Comparison of ENCODE assay signal across 9 mouse cellular contexts in genomic region chr1:191084951-191085559, GRCm38 (mm10). TPM values are rescaled to one million over a fixed set of nuclear protein-coding genes. Genes with fewer than 3 reads are reported as not detected.
DNase-seq lines count a peak whose midpoint lies in the region; ATAC-seq lines count a peak whose summit lies in the region.
"Had no signal": no experiment of that assay in that cellular context is flagged by ENCODE, and none has a peak within 500 bp of the region (broad histone marks: within the 10 kb centered on the region; RNA-seq: fewer than 3 reads in every experiment).

No protein-coding gene starts in this region.

- peaks cover 22% of the 10 kb centered on the region; the same call in 1 of the 2 replicates for H3K36me3 ChIP-seq in midbrain, embryonic 11.5 days (ENCODE audit: control insufficient read depth, insufficient read depth, low read length)
- H3K36me3 ChIP-seq in midbrain, embryonic 16.5 days (ENCODE audit: control insufficient read depth, insufficient read depth, low read length): no peaks in the 10 kb centered on the region
- H3K36me3 ChIP-seq in megakaryocyte, embryonic 14.5 days (replicated peaks; ENCODE audit: low read length): peaks cover 53% of the 10 kb centered on the region

- H3K27me3 ChIP-seq in midbrain, embryonic 11.5 days (ENCODE audit: control insufficient read depth, insufficient read depth, low read length): no peaks in the 10 kb centered on the region
- no peaks in the 10 kb centered on the region for H3K27me3 ChIP-seq in midbrain, embryonic 16.5 days (ENCODE audit: control insufficient read depth, insufficient read depth, low read depth, low read length)
- H3K27me3 ChIP-seq in megakaryocyte, embryonic 14.5 days (replicated peaks): peaks cover 3% of the 10 kb centered on the region

- no peak for ATAC-seq in midbrain, embryonic 11.5 days (ENCODE audit: low FRiP score)
- ATAC-seq in midbrain, embryonic 16.5 days: no peak

- no peak overlapping the region for H3K4me3 ChIP-seq in midbrain, embryonic 11.5 days (ENCODE audit: low read depth, low read length)
- no peak overlapping the region for H3K4me3 ChIP-seq in midbrain, embryonic 16.5 days (ENCODE audit: low read depth, low read length)
- peak overlapping the region; percentile 60 for H3K4me3 ChIP-seq in megakaryocyte, embryonic 14.5 days (replicated peaks)

- no peak overlapping the region for H3K9ac ChIP-seq in midbrain, embryonic 11.5 days (ENCODE audit: low read length)
- no peak overlapping the region for H3K9ac ChIP-seq in midbrain, embryonic 16.5 days (ENCODE audit: low read depth, low read length)

- peak; percentile 45 for DNase-seq in gastrocnemius, adult 18-20 months (ENCODE audit: low spot score)
- no peak for DNase-seq in gastrocnemius, adult 8-10 months (ENCODE audit: low spot score in 2 of 2)
- peak; percentile 89 for DNase-seq in midbrain, embryonic 11.5 days (ENCODE audit: low spot score, missing footprints)
- peak; percentile 76 for DNase-seq in adrenal gland, postnatal 10 days
- peak; percentile 24 to 72 for DNase-seq in kidney, adult 8-10 months
- peak; percentile 39 to 49 for DNase-seq in thymus, postnatal 36 days

- H3K27ac ChIP-seq in midbrain, embryonic 11.5 days (ENCODE audit: low read depth, low read length): no peak overlapping the region
- no peak overlapping the region for H3K27ac ChIP-seq in midbrain, embryonic 16.5 days (ENCODE audit: low read length)

- 72% methylated on average over 5 of the region's 5 CpGs for WGBS in midbrain, embryonic 11.5 days
- 70% methylated on average over 5 of the region's 5 CpGs for WGBS in midbrain, embryonic 16.5 days

- H3K4me2 ChIP-seq in midbrain, embryonic 11.5 days: no peak overlapping the region
- no peak overlapping the region for H3K4me2 ChIP-seq in midbrain, embryonic 16.5 days (ENCODE audit: low read length)

- no peaks in the 10 kb centered on the region for H3K9me3 ChIP-seq in midbrain, embryonic 11.5 days (ENCODE audit: control insufficient read depth, low read length)
- no peaks in the 10 kb centered on the region for H3K9me3 ChIP-seq in midbrain, embryonic 16.5 days (replicated peaks; ENCODE audit: control insufficient read depth, low read length, poor library complexity, severe bottlenecking)
- H3K9me3 ChIP-seq in megakaryocyte, embryonic 14.5 days: no peaks in the 10 kb centered on the region

- H3K4me1 ChIP-seq in midbrain, embryonic 11.5 days (ENCODE audit: control insufficient read depth, insufficient read depth, low read length): no peaks in the 10 kb centered on the region
- H3K4me1 ChIP-seq in midbrain, embryonic 16.5 days (ENCODE audit: control insufficient read depth, insufficient read depth, low read length): no peaks in the 10 kb centered on the region
- H3K4me1 ChIP-seq in megakaryocyte, embryonic 14.5 days: peaks cover 39% of the 10 kb centered on the region

RNA-seq across cellular contexts. Expression of gene Batf3, which starts 12.6 kb away (rescaled TPM):
- total RNA-seq in gastrocnemius, adult 18-20 months (2021): not detected
- not detected for total RNA-seq in gastrocnemius, adult 8-10 months (2022)
- 2.9 and 3.5 TPM in 2 replicates for polyA plus RNA-seq in midbrain, embryonic 11.5 days (2014; fragmentation: Nextera tagmentation; extraction: Ambion mirVana)
- polyA plus RNA-seq in midbrain, embryonic 16.5 days (2015; fragmentation: Nextera tagmentation; extraction: Ambion mirVana): 0.80 and 1.6 TPM in 2 replicates
- 1 to 10 TPM; 1.6 to 1.8 TPM for total RNA-seq in adrenal gland, postnatal 10 days (2021)
- 2.0 TPM in 1 of 2 replicates, not detected in the other for polyA plus RNA-seq in megakaryocyte, embryonic 14.5 days (2012; ENCODE audit: insufficient read depth, low replicate concordance)

RNA-seq across cellular contexts. Expression of gene Nsl1, which starts 22.2 kb away (rescaled TPM):
- under 1 TPM; 0.17 to 0.18 TPM for total RNA-seq in gastrocnemius, adult 18-20 months (2021)
- under 1 TPM; 0.12 to 0.70 (median 0.32) TPM for total RNA-seq in gastrocnemius, adult 8-10 months (2022)
- polyA plus RNA-seq in midbrain, embryonic 11.5 days (2014; fragmentation: Nextera tagmentation; extraction: Ambion mirVana): 21.9 and 22.8 TPM in 2 replicates
- 2.4 and 3.2 TPM in 2 replicates for polyA plus RNA-seq in midbrain, embryonic 16.5 days (2015; fragmentation: Nextera tagmentation; extraction: Ambion mirVana)
- total RNA-seq in adrenal gland, postnatal 10 days (2021): 1 to 10 TPM; 3.5 to 5.1 TPM
- polyA plus RNA-seq in megakaryocyte, embryonic 14.5 days (2012; ENCODE audit: insufficient read depth, low replicate concordance): 1.3 TPM in 1 of 2 replicates, not detected in the other

RNA-seq across cellular contexts. Expression of gene Tatdn3, which starts 22.3 kb away (rescaled TPM):
- 10 to 100 TPM; 12.3 to 13.5 TPM for total RNA-seq in gastrocnemius, adult 18-20 months (2021)
- 10 to 100 TPM in 3 of 4 experiments, 1 to 10 TPM in 1; 9.9 to 16.6 (median 13.7) TPM for total RNA-seq in gastrocnemius, adult 8-10 months (2022)
- polyA plus RNA-seq in midbrain, embryonic 11.5 days (2014; fragmentation: Nextera tagmentation; extraction: Ambion mirVana): 11.3 and 11.6 TPM in 2 replicates
- polyA plus RNA-seq in midbrain, embryonic 16.5 days (2015; fragmentation: Nextera tagmentation; extraction: Ambion mirVana): 14.1 and 16.7 TPM in 2 replicates
- total RNA-seq in adrenal gland, postnatal 10 days (2021): 10 to 100 TPM; 20.4 to 34.7 TPM
- 1.3 TPM in 1 of 2 replicates, not detected in the other for polyA plus RNA-seq in megakaryocyte, embryonic 14.5 days (2012; ENCODE audit: insufficient read depth, low replicate concordance)

RNA-seq across cellular contexts. Expression of gene Spata45, which starts 48.6 kb away (rescaled TPM):
- not detected for total RNA-seq in gastrocnemius, adult 18-20 months (2021)
- total RNA-seq in gastrocnemius, adult 8-10 months (2022): not detected
- not detected in 2 replicates for polyA plus RNA-seq in midbrain, embryonic 11.5 days (2014; fragmentation: Nextera tagmentation; extraction: Ambion mirVana)
- not detected in 2 replicates for polyA plus RNA-seq in midbrain, embryonic 16.5 days (2015; fragmentation: Nextera tagmentation; extraction: Ambion mirVana)
- not detected for total RNA-seq in adrenal gland, postnatal 10 days (2021)
- polyA plus RNA-seq in megakaryocyte, embryonic 14.5 days (2012; ENCODE audit: insufficient read depth, low replicate concordance): not detected in 2 replicates
- total RNA-seq: layer of hippocampus, adult 8-10 months had no signal

RNA-seq across cellular contexts. Expression of gene Flvcr1, which starts 59.1 kb away (rescaled TPM):
- 10 to 100 TPM; 11.5 to 13.8 TPM for total RNA-seq in gastrocnemius, adult 18-20 months (2021)
- 10 to 100 TPM in 2 of 4 experiments, 1 to 10 TPM in 2; 8.3 to 17.1 (median 10.4) TPM for total RNA-seq in gastrocnemius, adult 8-10 months (2022)
- 11.3 and 11.9 TPM in 2 replicates for polyA plus RNA-seq in midbrain, embryonic 11.5 days (2014; fragmentation: Nextera tagmentation; extraction: Ambion mirVana)
- 7.8 and 7.9 TPM in 2 replicates for polyA plus RNA-seq in midbrain, embryonic 16.5 days (2015; fragmentation: Nextera tagmentation; extraction: Ambion mirVana)
- total RNA-seq in adrenal gland, postnatal 10 days (2021): 10 to 100 TPM; 18.1 to 24.0 TPM
- 3.2 and 13.7 TPM in 2 replicates for polyA plus RNA-seq in megakaryocyte, embryonic 14.5 days (2012; ENCODE audit: insufficient read depth, low replicate concordance)

Comparison
In these comparisons a context has a peak if more than half of its experiments do, and no peak if none do; other contexts are left out.
1. DNase-seq: peak in gastrocnemius, adult 18-20 months (single experiment), midbrain, embryonic 11.5 days (single experiment), adrenal gland, postnatal 10 days (single experiment), kidney, adult 8-10 months (2 of 2) and thymus, postnatal 36 days (2 of 2); none in gastrocnemius, adult 8-10 months (0 of 2).